ENCODE assay signal across 26 mouse cellular contexts in the genomic region with DNA sequence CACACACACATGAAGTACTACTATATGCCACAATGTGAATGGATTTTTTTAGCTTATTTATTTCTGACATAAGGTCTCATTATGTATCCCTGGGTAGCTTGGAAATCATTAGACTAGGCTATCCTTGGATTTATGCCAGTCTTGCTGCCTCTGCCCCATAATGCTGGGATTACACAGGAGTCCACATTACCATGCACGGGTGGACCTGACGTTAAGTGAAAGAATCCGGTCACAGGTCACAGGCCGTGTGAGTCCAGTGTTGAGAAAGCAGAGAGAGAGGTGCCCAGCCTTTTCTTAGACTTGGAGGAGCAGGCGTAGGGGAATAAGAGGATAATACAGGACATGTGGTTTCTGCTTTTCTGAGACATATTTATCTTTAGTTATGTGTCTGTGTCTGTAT.
"Had no signal": no experiment of that assay in that cellular context is flagged by ENCODE, and none has a peak within 500 bp of the region (broad histone marks: within the 10 kb centered on the region; RNA-seq: fewer than 3 reads in every experiment).

No protein-coding gene starts in this region.

- H3K9ac ChIP-seq: heart, embryonic 12.5 days; hindbrain, embryonic 12.5 days; hindbrain, embryonic 14.5 days; intestine, embryonic 15.5 days; limb, embryonic 12.5 days; liver, embryonic 13.5 days; liver, embryonic 15.5 days; liver, postnatal 0 days had no signal

- ATAC-seq: hindbrain, embryonic 16.5 days; inflammation-experienced regulatory T-cells, adult 6 months; intestine, embryonic 15.5 days; intestine, postnatal 0 days; liver, postnatal 0 days had no signal

- H3K9me3 ChIP-seq: heart, embryonic 10.5 days; heart, embryonic 12.5 days; hindbrain, embryonic 10.5 days; hindbrain, embryonic 12.5 days; intestine, embryonic 15.5 days; limb, embryonic 10.5 days; limb, embryonic 12.5 days; liver, embryonic 13.5 days; liver, embryonic 15.5 days had no signal

- H3K36me3 ChIP-seq: heart, embryonic 10.5 days; heart, embryonic 12.5 days; hindbrain, embryonic 10.5 days; hindbrain, embryonic 12.5 days; intestine, embryonic 15.5 days; limb, embryonic 10.5 days; limb, embryonic 12.5 days; liver, embryonic 13.5 days; liver, embryonic 15.5 days had no signal

- H3K27me3 ChIP-seq: heart, embryonic 12.5 days; intestine, embryonic 15.5 days had no signal

- H3K4me1 ChIP-seq: heart, embryonic 12.5 days; hindbrain, embryonic 12.5 days; intestine, embryonic 15.5 days had no signal

- H3K4me3 ChIP-seq: gastrocnemius, adult 2 months; heart, embryonic 10.5 days; heart, embryonic 12.5 days; hindbrain, embryonic 10.5 days; hindbrain, embryonic 12.5 days; intestine, embryonic 15.5 days; layer of hippocampus, adult 2 months; left cerebral cortex, adult 2 months; limb, embryonic 10.5 days; limb, embryonic 12.5 days; liver, embryonic 13.5 days; liver, embryonic 15.5 days had no signal

- H3K4me2 ChIP-seq: heart, embryonic 12.5 days; hindbrain, embryonic 12.5 days; hindbrain, embryonic 14.5 days; intestine, embryonic 15.5 days; limb, embryonic 12.5 days; liver, embryonic 11.5 days; liver, embryonic 13.5 days; liver, embryonic 15.5 days had no signal

- H3K27ac ChIP-seq: gastrocnemius, adult 2 months; heart, embryonic 10.5 days; hindbrain, embryonic 10.5 days; hindbrain, embryonic 12.5 days; hindbrain, embryonic 14.5 days; intestine, embryonic 15.5 days; kidney, postnatal 0 days; layer of hippocampus, adult 2 months; left cerebral cortex, adult 2 months; limb, embryonic 10.5 days; limb, embryonic 12.5 days; liver, embryonic 13.5 days; liver, embryonic 15.5 days had no signal

- DNase-seq: gastrocnemius, adult 2 months; gastrocnemius, postnatal 10 days; gastrocnemius, postnatal 25 days; heart, adult 18-20 months; heart, postnatal 10 days; heart, postnatal 4 days; liver; liver, embryonic 13.5 days; liver, postnatal 0 days; lung, adult 2 months had no signal
